Mouse (Mus musculus) adrenal gland, postnatal 4 days (tissue): ENCODE results near the gene 2610507B11Rik. TPM values are rescaled to one million over a fixed set of nuclear protein-coding genes. Genes with fewer than 3 reads are reported as not detected.

Source experiments
- DNase-seq, 2 experiments: peaks; one replicate each; pipeline ENCODE4 v3.0.0; 2021 to 2022; ENCODE audit warnings: low spot score in 2 of 2, mixed read lengths in 2 of 2
- total RNA-seq, 2 experiments: library from RNA; stranded (reverse); gene quantifications; 2 replicates each; pipeline ENCODE4 v1.2.3; 2021

The 2610507B11Rik gene
- total RNA-seq, 2 experiments from 2014 or later = 137 to 138 TPM

DNA sequence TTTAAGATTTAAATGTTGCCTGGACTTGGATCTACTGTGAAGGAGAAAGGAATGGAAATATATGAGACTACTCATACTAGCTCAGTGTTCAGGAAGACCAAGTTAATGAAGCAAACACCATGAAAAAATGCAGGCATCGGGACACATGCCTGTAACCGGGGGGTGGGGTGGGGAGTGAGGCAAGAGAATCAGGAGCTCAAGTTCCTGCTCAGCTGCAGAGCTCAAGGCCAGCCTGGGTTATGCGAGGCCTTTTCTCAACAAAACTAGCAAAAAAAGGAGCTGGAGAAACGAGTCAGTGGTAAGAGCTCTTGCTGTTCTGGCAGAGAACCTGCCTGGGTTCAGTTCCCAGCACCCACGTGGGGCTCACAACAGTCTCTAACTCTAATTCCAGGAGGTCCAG lies 72.4 kb downstream of the 2610507B11Rik start:
- no peak for DNase-seq

DNA sequence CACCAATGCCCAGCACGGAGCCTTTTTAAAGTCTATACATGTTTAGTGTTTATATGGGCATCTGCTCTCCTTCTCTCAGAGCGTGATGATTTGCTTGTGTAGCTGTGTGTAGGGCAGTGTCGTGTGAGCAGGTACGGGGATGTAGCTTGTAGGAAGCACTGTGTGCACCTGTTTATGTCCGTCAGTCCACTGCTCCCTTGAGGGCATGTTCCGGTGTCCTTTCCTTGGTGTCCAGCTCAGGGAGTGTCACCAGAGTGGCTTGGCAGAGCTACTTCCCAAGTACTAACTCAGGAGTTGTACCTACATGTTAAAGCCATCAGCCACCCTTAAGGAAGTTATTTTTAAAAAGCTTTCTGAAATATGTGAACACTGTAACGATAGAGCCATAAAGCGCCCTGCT lies 75.5 kb downstream of the 2610507B11Rik start:
- DNase-seq = no peak

Other genes with a start within 250 kb of the 2610507B11Rik start
- gene Dhrs13, start 229.5 kb upstream of the 2610507B11Rik start, total RNA-seq = 10 to 100 TPM; 10.3 to 12.1 TPM
- gene Flot2, start 223.8 kb upstream of the 2610507B11Rik start, total RNA-seq = 10 to 100 TPM; 81.8 to 83.8 TPM
- gene Eral1, start 181.4 kb upstream of the 2610507B11Rik start, total RNA-seq = 10 to 100 TPM; 32.1 to 32.9 TPM
- 10 to 100 TPM; 20.3 to 22.1 TPM for gene Fam222b, start 167.1 kb upstream of the 2610507B11Rik start, total RNA-seq
- gene Traf4, start 96.2 kb upstream of the 2610507B11Rik start, total RNA-seq = 10 to 100 TPM; 42.7 to 46.5 TPM
- 10 to 100 TPM; 16.3 to 16.5 TPM for gene Nek8, start 85.1 kb upstream of the 2610507B11Rik start, total RNA-seq
- gene Tlcd1, start 85.0 kb upstream of the 2610507B11Rik start, total RNA-seq = 10 to 100 TPM; 45.2 to 46.9 TPM
- gene Rpl23a, start 78.2 kb upstream of the 2610507B11Rik start, total RNA-seq = 1,000 to 10,000 TPM; 2,039 to 2,132 TPM
- 100 to 1,000 TPM; 120 to 124 TPM for gene Rab34, start 73.3 kb upstream of the 2610507B11Rik start, total RNA-seq
- 1 to 10 TPM; 7.9 to 8.8 TPM for gene Proca1, start 68.4 kb upstream of the 2610507B11Rik start, total RNA-seq
- 10 to 100 TPM; 79.3 to 87.3 TPM for gene Sdf2, start 16.0 kb upstream of the 2610507B11Rik start, total RNA-seq
- gene Supt6, start 15.8 kb upstream of the 2610507B11Rik start, total RNA-seq = 10 to 100 TPM; 63.3 to 69.2 TPM
- 1 to 10 TPM in 1 of 2 experiments, under 1 TPM in 1; 0.73 to 1.5 TPM for gene BC030499, start 29.1 kb downstream of the 2610507B11Rik start, total RNA-seq
- 10 to 100 TPM; 28.8 to 31.5 TPM for gene Spag5, start 39.8 kb downstream of the 2610507B11Rik start, total RNA-seq
- 10 to 100 TPM; 15.3 to 16.2 TPM for gene Aldoc, start 61.2 kb downstream of the 2610507B11Rik start, total RNA-seq
- gene Pigs, start 66.7 kb downstream of the 2610507B11Rik start, total RNA-seq = 10 to 100 TPM; 58.2 to 58.3 TPM
- gene Unc119, start 81.7 kb downstream of the 2610507B11Rik start, total RNA-seq = 10 to 100 TPM; 55.7 to 67.1 TPM
- under 1 TPM; 0.08 to 0.17 TPM for gene Foxn1, start 124.8 kb downstream of the 2610507B11Rik start, total RNA-seq
- gene Slc13a2, start 160.5 kb downstream of the 2610507B11Rik start, total RNA-seq = 1 to 10 TPM in 1 of 2 experiments, under 1 TPM in 1; 0.11 to 1.8 TPM
- gene Slc46a1, start 203.9 kb downstream of the 2610507B11Rik start, total RNA-seq = 10 to 100 TPM; 15.4 to 16.7 TPM
- 10 to 100 TPM in 1 of 2 experiments, 1 to 10 TPM in 1; 7.7 to 10.2 TPM for gene Sarm1, start 236.0 kb downstream of the 2610507B11Rik start, total RNA-seq
- 100 to 1,000 TPM in 1 of 2 experiments, 10 to 100 TPM in 1; 10.1 to 212 TPM for gene Vtn, start 237.3 kb downstream of the 2610507B11Rik start, total RNA-seq
- gene Sebox, start 241.7 kb downstream of the 2610507B11Rik start, total RNA-seq = not detected